Mouse (Mus musculus) embryonic stem cell, embryonic (primary cell): Measurements from ENCODE around the gene Gm48551.

ENCODE experiments used
- CTCF ChIA-PET, 4 experiments: fragments of 300-600 bp in 2 of 4; fragments of 350-600 bp in 2 of 4; sonication (Branson Sonifier 250); formaldehyde crosslinking; loops; one replicate each; lab custom pipeline; 2022; ENCODE audit warnings: inconsistent platforms in 2 of 4; lab: Charles Lee
- POLR2A ChIA-PET, 4 experiments: fragments of 300-600 bp in 2 of 4; fragments of 350-600 bp in 2 of 4; sonication (Branson Sonifier 250); formaldehyde crosslinking; loops; one replicate each; lab custom pipeline; 2022; ENCODE audit warnings: antibody characterized with exemption in 4 of 4, inconsistent platforms in 1 of 4; lab: Charles Lee

Gm48551 gene

GRCm38 (mm10) chr10:81365672-81366476 lies 18.4 kb upstream of the Gm48551 start, which contains the start of gene 4930404N11Rik:
TSS of gene 4930404N11Rik (minus strand) at chr10:81365816.
- POLR2A ChIA-PET = interaction anchor here (0.6 to 8.1 kb wide), 47 partner anchors 9 to 181 kb away, joined by 3 to 87 read pairs (median 4); partner anchors contain the start of genes Dohh (in 3 of the 4), Gm48551 (in 3 of the 4), Fzr1 (in 2 of the 4) and Mfsd12 (in 2 of the 4)
- CTCF ChIA-PET = interaction anchor here in 1 of 4 experiments (0.6 to 1.7 kb wide), 8 partner anchors 9 to 480 kb away, joined by 3 to 8 read pairs (median 3); partner anchors contain the start of genes Celf5, Gipc3, Hmg20b and Pip5k1c

DNA sequence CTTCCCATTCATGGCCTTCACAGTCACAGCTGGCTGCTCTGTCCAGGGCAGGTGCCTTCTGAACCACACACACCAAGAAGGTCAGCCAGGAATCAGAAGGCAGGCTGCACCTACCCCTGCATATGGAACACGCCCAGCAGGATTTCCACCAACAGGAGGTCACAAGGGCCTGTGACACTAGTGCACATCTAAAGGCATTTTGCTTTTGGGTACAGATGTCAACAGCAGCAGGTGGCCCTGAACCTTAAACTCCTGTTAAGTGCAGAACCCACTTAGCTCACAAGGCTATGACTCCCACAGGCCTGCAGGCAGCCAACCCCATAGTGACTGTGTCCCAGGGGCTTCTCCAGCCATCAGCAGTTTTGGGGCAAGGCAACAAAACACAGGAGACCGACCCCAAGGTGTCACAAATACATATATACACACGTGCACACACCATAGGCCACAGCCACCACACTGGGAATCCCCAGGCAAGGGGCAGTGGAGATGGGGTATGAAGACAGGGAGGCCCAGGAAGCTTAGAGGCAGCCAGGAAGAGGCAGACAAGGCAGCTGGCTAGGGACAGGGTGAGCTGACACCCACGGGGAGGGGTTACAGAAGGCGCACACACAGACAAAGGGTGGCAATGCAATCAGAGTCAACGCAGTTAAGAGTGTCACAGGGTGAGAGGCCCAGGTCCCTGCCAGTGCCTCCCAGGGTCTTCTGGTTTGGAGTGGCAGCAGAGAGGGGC lies 17.6 kb upstream of the Gm48551 start:
- POLR2A ChIA-PET = interaction anchor here (0.6 to 8.1 kb wide), 44 partner anchors 10 to 174 kb away, joined by 3 to 87 read pairs (median 4); partner anchors contain the start of genes Dohh (in 3 of the 4), Gm48551 (in 3 of the 4), Cactin (in 2 of the 4) and Fzr1 (in 2 of the 4)
- CTCF ChIA-PET = interaction anchor here in 1 of 4 experiments (0.6 to 1.7 kb wide), 6 partner anchors 10 to 74 kb away, joined by 3 to 8 read pairs (median 4); partner anchors contain the start of genes Gipc3, Hmg20b and Pip5k1c

DNA sequence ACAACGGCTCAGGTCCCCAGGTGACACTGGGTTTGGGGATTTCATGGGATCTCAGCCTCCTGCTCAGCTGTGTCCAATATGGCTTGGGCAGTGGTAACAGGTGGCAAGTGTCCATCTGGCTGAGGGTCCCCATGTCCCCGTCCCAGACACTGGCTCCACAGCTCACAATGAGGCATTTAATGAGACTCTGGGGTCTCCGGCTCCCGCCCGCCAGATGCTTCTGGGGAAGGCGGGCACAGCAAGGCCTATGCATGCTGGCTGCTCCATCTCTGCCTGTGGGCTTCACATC lies 17.1 kb upstream of the Gm48551 start:
- ChIA-PET POLR2A (interaction anchor here (0.8 to 8.1 kb wide), 24 partner anchors 9 to 174 kb away, joined by 3 to 87 read pairs (median 5); partner anchors contain the start of genes Fzr1 (in 2 of the 4), Pip5k1c (in 2 of the 4), Cactin (in 1 of the 4) and Dohh (in 1 of the 4)), CTCF (interaction anchor here in 1 of 4 experiments (0.7 to 1.7 kb wide), 3 partner anchors 10 to 62 kb away, joined by 3 to 6 read pairs (median 4); partner anchors contain the start of gene Hmg20b)

DNA sequence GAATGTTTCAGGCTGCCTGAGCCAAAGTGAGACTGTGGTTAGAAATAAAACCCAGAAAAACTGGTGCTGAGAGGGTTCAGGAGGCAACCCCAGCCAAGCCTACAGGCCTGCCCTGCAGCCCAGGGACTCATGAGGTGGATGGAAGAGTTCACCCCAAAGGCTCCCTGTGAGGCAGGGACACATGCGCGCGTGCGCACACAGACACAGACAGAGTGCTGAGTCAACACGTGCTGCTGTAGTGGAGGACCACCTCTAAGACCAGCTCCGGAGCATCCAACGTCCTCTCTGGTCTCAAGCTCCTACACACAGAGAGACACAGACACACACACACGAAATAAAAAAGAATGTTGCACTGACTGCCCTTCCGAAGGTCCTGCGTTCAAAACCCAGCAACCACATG lies 8.9 kb upstream of the Gm48551 start:
- CTCF ChIA-PET = interaction anchor here in 1 of 4 experiments (1.0 kb wide), 1 partner anchor 21 kb away, joined by 3 read pairs; no protein-coding TSS in a partner anchor
- POLR2A ChIA-PET = interaction anchor here in 2 of 4 experiments (0.5 to 8.9 kb wide), 8 partner anchors 8 to 851 kb away, joined by 3 to 87 read pairs (median 17); partner anchors contain the start of gene 4930404N11Rik (in 1 of the 2)

DNA sequence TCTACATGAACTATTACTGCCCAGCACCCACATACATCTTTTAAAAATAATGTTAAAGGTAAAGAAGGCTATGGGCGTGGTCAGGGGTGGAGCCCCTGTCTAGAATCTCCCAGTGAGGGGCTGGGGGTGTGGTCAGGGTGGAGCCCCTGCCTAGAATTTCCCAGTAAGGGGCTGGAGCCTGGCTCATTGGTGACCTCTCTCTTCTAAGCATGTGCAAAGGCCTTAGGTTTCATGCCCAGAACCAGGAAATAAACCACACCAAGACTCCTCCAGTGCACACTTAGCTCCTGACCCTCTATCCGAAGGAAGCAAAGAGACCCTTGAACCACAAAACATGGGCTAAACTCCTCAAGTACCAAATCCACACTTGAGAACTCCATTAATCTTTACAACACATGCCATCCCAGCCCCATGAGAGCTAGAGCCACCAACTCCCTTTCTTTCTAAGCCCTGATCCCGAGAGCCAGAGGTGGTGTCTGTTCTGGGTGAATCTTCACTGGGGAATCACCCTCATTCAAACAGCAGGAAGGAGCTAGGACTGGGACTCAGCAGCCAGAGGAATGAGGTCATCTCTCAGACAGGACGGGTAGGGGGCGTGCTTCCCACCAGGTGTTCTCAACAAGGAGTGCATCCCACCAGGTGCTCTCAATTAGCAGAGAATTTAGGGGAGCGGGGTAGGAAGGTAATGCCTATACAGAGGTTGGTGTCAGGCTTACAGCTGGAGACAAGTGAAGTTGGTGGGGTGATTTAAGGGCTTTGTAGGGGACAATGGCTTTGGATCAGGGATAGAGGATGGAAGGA lies 7.5 kb upstream of the Gm48551 start:
- ChIA-PET CTCF (interaction anchor here in 3 of 4 experiments (0.6 to 3.0 kb wide), 15 partner anchors 10 to 175 kb away, joined by 3 to 25 read pairs (median 3); partner anchors contain the start of genes 4930404N11Rik (in 1 of the 3), Celf5 (in 1 of the 3), Hmg20b (in 1 of the 3) and Pip5k1c (in 1 of the 3)), POLR2A (interaction anchor here in 3 of 4 experiments (0.5 to 8.9 kb wide), 43 partner anchors 9 to 700 kb away, joined by 3 to 87 read pairs (median 5); partner anchors contain the start of genes Cactin (in 3 of the 3), 4930404N11Rik (in 2 of the 3), Hmg20b (in 2 of the 3) and Mfsd12 (in 2 of the 3))

GRCm38 (mm10) chr10:81377362-81377664 lies 7.0 kb upstream of the Gm48551 start:
- ChIA-PET CTCF (interaction anchor here in 2 of 4 experiments (0.7 to 3.0 kb wide), 14 partner anchors 11 to 174 kb away, joined by 3 to 25 read pairs (median 5); partner anchors contain the start of genes 4930404N11Rik (in 1 of the 2), Celf5 (in 1 of the 2), Hmg20b (in 1 of the 2) and Pip5k1c (in 1 of the 2)), POLR2A (interaction anchor here in 3 of 4 experiments (0.7 to 8.9 kb wide), 45 partner anchors 9 to 701 kb away, joined by 3 to 87 read pairs (median 6); partner anchors contain the start of genes Cactin (in 3 of the 3), 4930404N11Rik (in 2 of the 3), Hmg20b (in 2 of the 3) and Mfsd12 (in 2 of the 3))

GRCm38 (mm10) chr10:81377793-81378552 lies 6.3 kb upstream of the Gm48551 start, which contains the start of gene Fzr1:
TSS of gene Fzr1 (minus strand) at chr10:81378516.
- CTCF ChIA-PET = interaction anchor here (0.5 to 3.0 kb wide), 40 partner anchors 12 to 497 kb away, joined by 3 to 25 read pairs (median 6); partner anchors contain the start of genes Cactin (in 1 of the 4), Gm48552 (in 1 of the 4), Hmg20b (in 1 of the 4) and Nmrk2 (in 1 of the 4)
- POLR2A ChIA-PET = interaction anchor here (0.5 to 8.9 kb wide), 84 partner anchors 8 to 811 kb away, joined by 3 to 87 read pairs (median 5); partner anchors contain the start of genes Pip5k1c (in 3 of the 4), 4930404N11Rik (in 2 of the 4), Cactin (in 2 of the 4) and Hmg20b (in 2 of the 4)

DNA sequence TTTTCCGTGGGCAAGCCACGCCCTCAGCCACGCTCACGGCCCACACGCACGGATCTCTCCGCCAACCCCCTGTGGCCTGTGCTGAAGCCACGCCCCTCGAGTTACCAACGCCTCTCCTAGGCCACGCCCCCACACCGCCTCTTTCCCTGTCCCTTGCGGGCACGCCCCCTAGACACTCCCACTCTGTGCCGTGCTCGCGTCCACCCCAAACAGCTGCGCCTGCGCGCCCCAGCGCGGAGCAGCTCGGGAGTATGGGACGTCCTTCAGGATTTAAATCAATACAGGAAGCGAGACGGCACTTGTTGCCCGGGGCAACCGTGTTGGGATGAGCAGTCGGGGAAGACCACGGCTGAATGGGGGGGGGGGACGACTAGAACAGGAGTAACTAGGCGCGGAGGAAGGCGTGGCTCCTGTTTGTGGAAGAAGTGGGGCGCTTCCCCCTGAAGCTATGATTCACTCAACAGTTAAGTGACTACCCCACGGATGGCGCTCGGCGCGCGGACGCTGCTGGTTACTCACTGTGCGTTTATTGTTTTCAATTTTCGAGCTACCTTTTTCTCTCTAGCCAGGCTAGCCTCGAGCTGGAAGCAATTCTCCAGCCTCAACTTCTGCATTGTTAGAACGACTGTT lies 5.6 kb upstream of the Gm48551 start:
- ChIA-PET CTCF (interaction anchor here (0.5 to 3.0 kb wide), 43 partner anchors 10 to 874 kb away, joined by 3 to 25 read pairs (median 6); partner anchors contain the start of genes Atcay (in 1 of the 4), Cactin (in 1 of the 4), Gm48552 (in 1 of the 4) and Hmg20b (in 1 of the 4)), POLR2A (interaction anchor here (0.6 to 8.9 kb wide), 91 partner anchors 9 to 812 kb away, joined by 3 to 87 read pairs (median 4); partner anchors contain the start of genes Cactin (in 3 of the 4), Map2k2 (in 3 of the 4), Pip5k1c (in 3 of the 4) and 4930404N11Rik (in 2 of the 4))

- ChIA-PET POLR2A (interaction anchor here (0.6 to 8.9 kb wide), 67 partner anchors 10 to 799 kb away, joined by 3 to 87 read pairs (median 5); partner anchors contain the start of genes Pip5k1c (in 3 of the 4), 4930404N11Rik (in 2 of the 4), Cactin (in 2 of the 4) and Hmg20b (in 2 of the 4)), CTCF (interaction anchor here in 3 of 4 experiments (0.5 to 3.0 kb wide), 33 partner anchors 10 to 874 kb away, joined by 3 to 25 read pairs (median 6); partner anchors contain the start of genes Atcay (in 1 of the 3), Cactin (in 1 of the 3), Gm48552 (in 1 of the 3) and Hmg20b (in 1 of the 3))
These were observed 5.1 kb upstream of the Gm48551 start for GRCm38 (mm10) chr10:81379183-81379553.

- ChIA-PET POLR2A (interaction anchor here in 3 of 4 experiments (0.6 to 8.9 kb wide), 18 partner anchors 8 to 254 kb away, joined by 3 to 87 read pairs (median 8); partner anchors contain the start of genes 4930404N11Rik (in 3 of the 3), Cactin (in 1 of the 3), Gm48552 (in 1 of the 3) and Hmg20b (in 1 of the 3)), CTCF (interaction anchor here in 1 of 4 experiments (2.1 kb wide), 1 partner anchor 10 kb away, joined by 16 read pairs; the partner anchor contains the start of gene Gm48552)
These were observed 4.4 kb upstream of the Gm48551 start for GRCm38 (mm10) chr10:81379809-81380378.

DNA sequence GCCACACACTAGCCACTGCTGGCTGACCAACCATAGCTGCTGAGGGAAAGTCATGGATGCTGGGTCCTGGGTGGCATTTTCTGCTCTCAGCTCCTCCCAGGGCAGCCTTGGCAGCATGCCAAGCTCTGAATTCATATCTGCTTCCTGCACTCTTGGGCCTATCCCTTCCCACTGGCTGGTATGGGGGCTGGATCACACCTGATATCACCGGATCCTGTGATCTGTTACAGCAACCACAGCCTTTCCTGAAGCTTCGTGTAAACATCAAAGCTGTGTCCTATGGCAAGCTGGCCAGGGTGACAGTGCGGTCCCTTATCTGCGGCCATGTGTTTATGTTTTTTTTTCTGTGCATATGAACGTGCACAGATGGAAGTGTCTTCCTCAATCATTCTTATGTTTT lies 2.2 kb upstream of the Gm48551 start:
- CTCF ChIA-PET = interaction anchor here in 2 of 4 experiments (0.8 to 2.0 kb wide), 4 partner anchors 32 to 170 kb away, joined by 3 to 5 read pairs (median 3); partner anchors contain the start of gene Hmg20b (in 1 of the 2)
- POLR2A ChIA-PET = interaction anchor here in 2 of 4 experiments (0.6 to 1.3 kb wide), 6 partner anchors 11 to 706 kb away, joined by 3 to 4 read pairs (median 3); partner anchors contain the start of gene Smim24 (in 1 of the 2)

DNA sequence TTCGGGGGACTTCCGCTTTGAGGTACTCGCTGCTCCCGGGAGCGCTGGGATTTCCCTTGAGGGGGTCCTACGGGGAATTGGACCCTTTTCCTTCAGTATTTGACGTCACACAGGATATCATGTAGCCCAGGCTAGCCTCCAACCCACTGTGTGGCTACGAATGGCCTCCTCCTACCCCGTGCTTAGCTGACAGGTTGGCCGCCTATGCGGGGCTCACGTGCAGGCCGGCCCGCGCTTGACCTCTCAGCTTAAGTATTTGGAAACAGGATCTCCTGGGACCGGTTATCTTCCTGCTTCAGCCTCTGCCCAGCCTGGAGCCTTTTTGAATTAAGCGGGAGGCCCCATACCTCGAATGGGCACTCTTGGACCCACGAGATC lies 328 bp downstream of the Gm48551 start:
- ChIA-PET CTCF (interaction anchor here (0.6 to 1.7 kb wide), 13 partner anchors 9 to 167 kb away, joined by 3 to 8 read pairs (median 4); partner anchors contain the start of genes Smim24 (in 2 of the 4) and Tjp3 (in 1 of the 4)), POLR2A (interaction anchor here (0.6 to 3.4 kb wide), 48 partner anchors 8 to 424 kb away, joined by 3 to 21 read pairs (median 4); partner anchors contain the start of genes 4930404N11Rik (in 3 of the 4), Cactin (in 3 of the 4), Eef2 (in 2 of the 4) and Pip5k1c (in 2 of the 4))

DNA sequence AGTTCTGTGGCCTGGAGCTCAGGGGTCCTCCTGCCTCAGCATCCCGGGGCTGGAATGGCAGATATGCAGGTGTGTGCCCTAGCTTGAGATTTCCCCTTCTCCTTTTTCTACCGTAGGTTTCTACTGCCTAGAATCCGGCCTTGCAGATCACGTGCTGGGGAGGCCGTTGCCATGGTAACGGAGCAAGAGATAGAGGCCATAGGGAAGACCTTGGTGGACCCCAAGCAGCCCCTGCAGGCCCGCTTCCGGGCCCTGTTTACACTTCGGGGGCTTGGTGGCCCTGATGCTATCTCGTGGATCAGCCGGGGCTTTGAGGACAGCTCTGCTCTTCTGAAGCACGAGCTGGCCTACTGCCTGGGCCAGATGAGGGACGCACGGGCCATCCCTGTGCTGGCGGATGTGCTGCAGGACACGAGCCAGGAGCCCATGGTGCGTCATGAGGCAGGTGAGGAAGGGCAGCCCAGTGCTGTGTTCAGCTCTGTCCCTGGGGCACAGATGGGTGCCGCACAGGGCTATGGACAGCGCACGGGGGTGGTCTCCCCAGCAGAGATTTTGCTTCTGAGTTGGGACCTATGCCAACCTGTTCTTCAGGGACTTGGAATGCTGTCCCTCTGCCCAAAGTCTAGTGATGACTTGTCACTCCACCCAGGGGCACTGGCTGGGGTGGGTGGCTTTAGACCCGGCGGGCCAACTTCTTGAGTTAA lies 1.5 kb downstream of the Gm48551 start:
- POLR2A ChIA-PET = interaction anchor here in 3 of 4 experiments (0.7 to 3.4 kb wide), 23 partner anchors 9 to 209 kb away, joined by 3 to 21 read pairs (median 5); partner anchors contain the start of genes 4930404N11Rik (in 1 of the 3), Cactin (in 1 of the 3), Eef2 (in 1 of the 3) and Ncln (in 1 of the 3)
- CTCF ChIA-PET = interaction anchor here (0.5 to 3.2 kb wide), 11 partner anchors 7 to 162 kb away, joined by 3 to 13 read pairs (median 3); partner anchors contain the start of genes Celf5 (in 2 of the 4), Smim24 (in 2 of the 4) and Pip5k1c (in 1 of the 4)
